Mouse (Mus musculus) spleen, adult 2 months (tissue): Measurements from ENCODE around the gene Samm50. TPM values are rescaled to one million over a fixed set of nuclear protein-coding genes. Genes with fewer than 3 reads are reported as not detected.

Experiments used
- DNase-seq, 2 experiments: peaks; one replicate each; pipeline versions ENCODE4 v3.0.0 to v3.0.0-alpha.2; 2012 to 2021; ENCODE audit warnings: low spot score in 2 of 2, low read depth in 1 of 2
- H3K27ac ChIP-seq: fragments of 200-500 bp; 2 replicates; pipeline ENCODE4 v1.5.1; 2012; ENCODE audit warnings: low read length, inconsistent platforms; ENCODE audit not compliant: insufficient read depth
- H3K27me3 ChIP-seq: fragments of 200-500 bp; 2 replicates; pipeline ENCODE4 v1.6.1; 2012; ENCODE audit warnings: mild to moderate bottlenecking, moderate library complexity, low read length, inconsistent platforms; ENCODE audit not compliant: control insufficient read depth, insufficient read depth
- H3K36me3 ChIP-seq: fragments of 200-500 bp; 2 replicates; pipeline ENCODE4 v1.6.1; 2012; ENCODE audit warnings: mild to moderate bottlenecking, low read length, inconsistent platforms; ENCODE audit not compliant: control insufficient read depth, insufficient read depth
- H3K4me1 ChIP-seq: fragments of 200-500 bp; 2 replicates; pipeline ENCODE4 v1.6.1; 2011; ENCODE audit warnings: inconsistent platforms; ENCODE audit not compliant: control insufficient read depth, insufficient read depth, insufficient read length
- H3K4me3 ChIP-seq: fragments of 200-500 bp; 2 replicates; pipeline ENCODE4 v1.5.1; 2011; ENCODE audit warnings: mild to moderate bottlenecking, inconsistent platforms; ENCODE audit not compliant: insufficient read depth, insufficient read length; ENCODE audit errors: extremely low read depth
- CTCF ChIP-seq: fragments of 200-500 bp; IDR thresholded peaks from 2 replicates; pipeline ENCODE4 v1.5.1; 2011; ENCODE audit warnings: mild to moderate bottlenecking, inconsistent platforms; ENCODE audit not compliant: insufficient read depth, insufficient read length, insufficient replicate concordance; ENCODE audit errors: extremely low read depth
- POLR2A ChIP-seq: fragments of 200-500 bp; IDR thresholded peaks from 2 replicates; pipeline ENCODE4 v1.6.1; 2011; ENCODE audit warnings: low read depth, low read length, inconsistent platforms
- WGBS: fragments of 180-500 bp; shearing (Covaris S2); methylation state at CpG from one replicate; pipeline ENCODE4 v1.1.7; 2018; 5-methylcytosine and 5-hydroxymethylcytosine counted together
- polyA plus RNA-seq: library from polyadenylated mRNA; depleted of rRNA; stranded (reverse); fragments of >200 nt; gene quantifications from 2 replicates; pipeline ENCODE4 v1.2.3, GENCODE M21; 2012

Samm50 gene
- polyA plus RNA-seq, 1 experiment: 9.0 TPM

GRCm38 (mm10) chr15:84223423-84223822, 31.4 kb downstream of the Samm50 start:
- TF ChIP-seq CTCF (no peak), POLR2A (no peak)
- no peak for DNase-seq
- no peaks in the 10 kb centered on the region for H3K36me3 ChIP-seq
- H3K27ac ChIP-seq: no peak overlapping the region
- H3K4me1 ChIP-seq: peaks cover 2% of the 10 kb centered on the region; the same call in 1 of the 2 replicates
- no peak overlapping the region for H3K4me3 ChIP-seq
- no peaks in the 10 kb centered on the region for H3K27me3 ChIP-seq
- WGBS: 76% methylated on average over 6 of the region's 6 CpGs

GRCm38 (mm10) chr15:84224779-84225178, 32.7 kb downstream of the Samm50 start:
- Histone ChIP-seq H3K4me1 (no peaks in the 10 kb centered on the region), H3K27ac (no peak overlapping the region), H3K36me3 (no peaks in the 10 kb centered on the region), H3K27me3 (no peaks in the 10 kb centered on the region), H3K4me3 (no peak overlapping the region)
- TF ChIP-seq POLR2A (no peak), CTCF (no peak)
- 80% methylated on average over 10 of the region's 10 CpGs for WGBS
- DNase-seq: no peak

GRCm38 (mm10) chr15:84226918-84227317, 34.9 kb downstream of the Samm50 start:
- Histone ChIP-seq H3K27ac (no peak overlapping the region), H3K27me3 (peaks cover 5% of the 10 kb centered on the region; the same call in 1 of the 2 replicates), H3K4me3 (no peak overlapping the region), H3K36me3 (no peaks in the 10 kb centered on the region), H3K4me1 (no peaks in the 10 kb centered on the region; the same call in 1 of the 2 replicates)
- no peak for TF ChIP-seq POLR2A
- TF ChIP-seq CTCF: no peak
- WGBS: 95% methylated on average over 15 of the region's 15 CpGs
- no peak for DNase-seq

GRCm38 (mm10) chr15:84230661-84231060, 38.6 kb downstream of the Samm50 start:
- WGBS: 48% methylated on average over 5 of the region's 5 CpGs
- Histone ChIP-seq H3K27ac (no peak overlapping the region), H3K36me3 (no peaks in the 10 kb centered on the region), H3K4me1 (peaks cover 2% of the 10 kb centered on the region), H3K4me3 (no peak overlapping the region), H3K27me3 (peaks cover 8% of the 10 kb centered on the region)
- DNase-seq: no peak
- TF ChIP-seq CTCF: no peak
- TF ChIP-seq POLR2A: no peak

- H3K27me3 ChIP-seq: peaks cover 8% of the 10 kb centered on the region
- peak overlapping the region; percentile 37; the same call in 1 of the 2 replicates for H3K27ac ChIP-seq
- no peak for TF ChIP-seq POLR2A
- TF ChIP-seq CTCF: no peak
- no peaks in the 10 kb centered on the region for H3K36me3 ChIP-seq
- 3% methylated on average over 16 of the region's 16 CpGs for WGBS
- H3K4me3 ChIP-seq: peak overlapping the region; percentile 56; the same call in 1 of the 2 replicates
- peaks cover 6% of the 10 kb centered on the region for H3K4me1 ChIP-seq
- DNase-seq: no peak
These were observed 39.2 kb downstream of the Samm50 start for GRCm38 (mm10) chr15:84231113-84231712.

GRCm38 (mm10) chr15:84231721-84232561, 39.9 kb downstream of the Samm50 start, which contains the start of gene Parvb:
TSS of gene Parvb (plus strand) at chr15:84232043.
- no peaks in the 10 kb centered on the region for H3K36me3 ChIP-seq
- H3K4me3 ChIP-seq: peak within 1 kb of the TSS; percentile 56
- WGBS: 4% methylated on average over 53 of the region's 53 CpGs
- H3K27ac ChIP-seq: peak within 1 kb of the TSS; percentile 37; the same call in 1 of the 2 replicates
- no peak for DNase-seq
- TF ChIP-seq POLR2A (no peak), CTCF (no peak)
- peaks cover 6% of the 10 kb centered on the region for H3K4me1 ChIP-seq
- H3K27me3 ChIP-seq: peaks cover 8% of the 10 kb centered on the region

- Histone ChIP-seq H3K27ac (no peak overlapping the region), H3K4me1 (peaks cover 9% of the 10 kb centered on the region), H3K36me3 (no peaks in the 10 kb centered on the region), H3K27me3 (peaks cover 8% of the 10 kb centered on the region), H3K4me3 (no peak overlapping the region)
- 71% methylated on average over 8 of the region's 8 CpGs for WGBS
- TF ChIP-seq POLR2A (no peak), CTCF (no peak)
- no peak for DNase-seq
These were observed 40.6 kb downstream of the Samm50 start for GRCm38 (mm10) chr15:84232609-84233008.
